Mouse (Mus musculus) ES-E14 (cell line): ENCODE measurements around the gene Galt. TPM values are rescaled to one million over a fixed set of nuclear protein-coding genes. Genes with fewer than 3 reads are reported as not detected.
"Not testable (repeated sequence)": the region's sequence is repeated elsewhere in the genome, so short reads cannot be mapped to it uniquely, and the experiment has no call there.

ENCODE experiments used
- DNase-seq: peaks from one replicate; pipeline ENCODE4 v3.0.0-alpha.2; 2013; ENCODE audit warnings: low read depth, low spot score
- H3K27ac ChIP-seq: 2 replicates; pipeline ENCODE4 v1.5.1; 2012; ENCODE audit warnings: low read depth, mild to moderate bottlenecking, low read length, moderate library complexity, mixed read lengths; ENCODE audit not compliant: poor library complexity, insufficient read depth, severe bottlenecking
- H3K36me3 ChIP-seq: 2 replicates; pipeline ENCODE4 v1.6.1; 2012; ENCODE audit warnings: mild to moderate bottlenecking, low read length, moderate library complexity, mixed read lengths; ENCODE audit not compliant: control insufficient read depth, poor library complexity, insufficient read depth, severe bottlenecking
- H3K4me1 ChIP-seq, 2 experiments: fragments of 150-350 bp in 1 of 2; sonication (generic) in 1 of 2; 2 replicates each; pipeline ENCODE4 v1.6.1; 2012; ENCODE audit warnings: low read length in 2 of 2, mild to moderate bottlenecking in 1 of 2, mixed read lengths in 1 of 2; ENCODE audit not compliant: control insufficient read depth in 2 of 2, insufficient read depth in 2 of 2, poor library complexity in 1 of 2
- H3K4me3 ChIP-seq, 2 experiments: fragments of 150-350 bp in 1 of 2; sonication (generic) in 1 of 2; 2 replicates each; pipeline ENCODE4 v1.5.1; 2012; ENCODE audit warnings: low read length in 2 of 2, low read depth in 1 of 2, mild to moderate bottlenecking in 1 of 2, mixed read lengths in 1 of 2; ENCODE audit not compliant: insufficient read depth in 1 of 2, poor library complexity in 1 of 2, severe bottlenecking in 1 of 2
- H3K9ac ChIP-seq: 2 replicates; pipeline ENCODE4 v1.6.1; 2012; ENCODE audit warnings: low read depth, mild to moderate bottlenecking, low read length, mixed read lengths; ENCODE audit not compliant: poor library complexity, insufficient read depth, severe bottlenecking
- H3K9me3 ChIP-seq: fragments of 150-350 bp; sonication (generic); 2 replicates; pipeline ENCODE4 v1.6.1; 2012; ENCODE audit warnings: low read depth, mild to moderate bottlenecking, low read length; ENCODE audit not compliant: control insufficient read depth, insufficient read depth
- ZNF384 ChIP-seq: IDR thresholded peaks from 2 replicates; pipeline ENCODE4 v1.6.1; 2012; ENCODE audit warnings: low read depth, low read length, inconsistent platforms
- in situ Hi-C, 2 experiments: fragments of 600-800 bp; cut with MboI; formaldehyde crosslinking; loops; one replicate each; pipeline ENCODE4 v1.15.1; 2025; ENCODE audit warnings: low sequenced_read_pairs in 2 of 2, inconsistent platforms in 1 of 2; ENCODE audit not compliant: unreplicated experiment in 2 of 2
- total RNA-seq: library from RNA; depleted of rRNA; stranded (reverse); fragments of 300-350 nt; gene quantifications from 2 replicates; pipeline ENCODE4 v1.2.3, GENCODE M21; 2012

The Galt gene
- total RNA-seq, 1 experiment: 26.9 TPM

GRCm38 (mm10) chr4:41772946-41773345, 17.9 kb downstream of the Galt start:
- in situ Hi-C loops, H3K4me1 ChIP-seq, H3K27ac ChIP-seq, H3K9ac ChIP-seq, DNase-seq, H3K36me3 ChIP-seq, H3K9me3 ChIP-seq: not testable (repeated sequence)
- peak overlapping the region in 1 of 2 experiments; percentile 22; a peak in 1 of 4 replicates for H3K4me3 ChIP-seq

- H3K9me3 ChIP-seq, H3K27ac ChIP-seq, in situ Hi-C loops, H3K36me3 ChIP-seq, H3K4me1 ChIP-seq: not testable (repeated sequence)
- DNase-seq: peak; percentile 63
- peak overlapping the region; percentile 62; the same call in 1 of the 2 replicates for H3K9ac ChIP-seq
- peak overlapping the region; percentile 67 to 73 for H3K4me3 ChIP-seq
Observed at GRCm38 (mm10) chr4:41773502-41773901, 18.5 kb downstream of the Galt start.

GRCm38 (mm10) chr4:41774002-41774401, 19.0 kb downstream of the Galt start, which contains the start of gene Ccl27a:
Ccl27a (minus strand) TSS chr4:41774247.
- Histone ChIP-seq H3K9ac (peak within 1 kb of the TSS; percentile 62), H3K4me3 (peak within 1 kb of the TSS; percentile 67 to 73)
- H3K9me3 ChIP-seq, H3K4me1 ChIP-seq, H3K27ac ChIP-seq, H3K36me3 ChIP-seq, in situ Hi-C loops: not testable (repeated sequence)
- DNase-seq: peak; percentile 80

GRCm38 (mm10) chr4:41774506-41774905, 19.5 kb downstream of the Galt start:
- H3K36me3 ChIP-seq, H3K27ac ChIP-seq, in situ Hi-C loops, H3K9me3 ChIP-seq, H3K4me1 ChIP-seq, DNase-seq: not testable (repeated sequence)
- H3K4me3 ChIP-seq: peak overlapping the region; percentile 46 to 64; a peak in 3 of 4 replicates
- H3K9ac ChIP-seq: peak overlapping the region; percentile 59
- 0 out of 2 replicates have a peak, but pooled peaks have one; percentile 20 for TF ChIP-seq ZNF384

GRCm38 (mm10) chr4:41775840-41776239, 20.8 kb downstream of the Galt start:
- H3K9ac ChIP-seq, H3K36me3 ChIP-seq, H3K4me3 ChIP-seq, DNase-seq, in situ Hi-C loops, H3K27ac ChIP-seq, H3K4me1 ChIP-seq, H3K9me3 ChIP-seq: not testable (repeated sequence)

- H3K9me3 ChIP-seq, H3K36me3 ChIP-seq, H3K9ac ChIP-seq, DNase-seq, H3K4me1 ChIP-seq, in situ Hi-C loops, H3K27ac ChIP-seq, H3K4me3 ChIP-seq: not testable (repeated sequence)
Observed at GRCm38 (mm10) chr4:41781271-41781670, 26.2 kb downstream of the Galt start.

GRCm38 (mm10) chr4:41781748-41782485, 26.9 kb downstream of the Galt start:
- in situ Hi-C loops, DNase-seq, H3K27ac ChIP-seq, H3K9ac ChIP-seq, H3K36me3 ChIP-seq, H3K4me3 ChIP-seq, H3K4me1 ChIP-seq, H3K9me3 ChIP-seq: not testable (repeated sequence)

- H3K4me1 ChIP-seq, H3K9me3 ChIP-seq, in situ Hi-C loops, H3K27ac ChIP-seq, DNase-seq, H3K4me3 ChIP-seq, H3K9ac ChIP-seq, H3K36me3 ChIP-seq: not testable (repeated sequence)
Observed at GRCm38 (mm10) chr4:41782711-41783110, 27.7 kb downstream of the Galt start.
